Mouse (Mus musculus): ENCODE results near the gene Shkbp1. TPM values are rescaled to one million over a fixed set of nuclear protein-coding genes. Genes with fewer than 3 reads are reported as not detected.
A peak's percentile ranks its signal among the peaks of the same experiment; 100 is the strongest.

Gene Shkbp1
- polyA plus RNA-seq, 1 experiment, result 51.0 TPM

GRCm38 (mm10) chr7:27367976-27368375 is 12.2 kb upstream of the Shkbp1 start:
- Histone ChIP-seq H3K4me1 (ENCODE audit: control insufficient read depth, insufficient read depth, low read length) (no peaks in the 10 kb centered on the region), H3K27ac (ENCODE audit: insufficient read depth, low read depth, low read length) (no peak overlapping the region), H3K4me3 (ENCODE audit: insufficient read depth, low read length) (no peak overlapping the region)
- TF ChIP-seq CTCF (IDR thresholded peaks at IDR 0.05; ENCODE audit: low read depth, low read length), result no peak
- no peak for TF ChIP-seq POLR2A (IDR thresholded peaks at IDR 0.05; ENCODE audit: borderline replicate concordance, low read depth, low read length)

- Histone ChIP-seq H3K27ac (ENCODE audit: insufficient read depth, low read depth, low read length) (no peak overlapping the region), H3K4me1 (ENCODE audit: control insufficient read depth, insufficient read depth, low read length) (0 out of 2 replicates have a peak, but pooled peaks cover 2% of the 10 kb centered on the region), H3K4me3 (ENCODE audit: insufficient read depth, low read length) (no peak overlapping the region)
- TF ChIP-seq POLR2A (IDR thresholded peaks at IDR 0.05; ENCODE audit: borderline replicate concordance, low read depth, low read length) (no peak), CTCF (IDR thresholded peaks at IDR 0.05; ENCODE audit: low read depth, low read length) (no peak)
Observed at GRCm38 (mm10) chr7:27366082-27366844, 10.4 kb upstream of the Shkbp1 start.

GRCm38 (mm10) chr7:27364379-27364778 is 8.6 kb upstream of the Shkbp1 start:
- no peak for TF ChIP-seq POLR2A (IDR thresholded peaks at IDR 0.05; ENCODE audit: borderline replicate concordance, low read depth, low read length)
- TF ChIP-seq CTCF (IDR thresholded peaks at IDR 0.05; ENCODE audit: low read depth, low read length), result no peak
- H3K27ac ChIP-seq (ENCODE audit: insufficient read depth, low read depth, low read length), result no peak overlapping the region
- H3K4me1 ChIP-seq (ENCODE audit: control insufficient read depth, insufficient read depth, low read length), result peaks cover 7% of the 10 kb centered on the region
- no peak overlapping the region for H3K4me3 ChIP-seq (ENCODE audit: insufficient read depth, low read length)

- TF ChIP-seq POLR2A (IDR thresholded peaks at IDR 0.05; ENCODE audit: borderline replicate concordance, low read depth, low read length), result no peak
- no peak for TF ChIP-seq CTCF (IDR thresholded peaks at IDR 0.05; ENCODE audit: low read depth, low read length)
- H3K4me3 ChIP-seq (ENCODE audit: insufficient read depth, low read length), result peak overlapping the region; percentile 57
- H3K4me1 ChIP-seq (ENCODE audit: control insufficient read depth, insufficient read depth, low read length), result peaks cover 21% of the 10 kb centered on the region
- H3K27ac ChIP-seq (ENCODE audit: insufficient read depth, low read depth, low read length), result no peak overlapping the region
Observed at GRCm38 (mm10) chr7:27361283-27361946, 5.6 kb upstream of the Shkbp1 start.

- Histone ChIP-seq H3K4me1 (ENCODE audit: control insufficient read depth, insufficient read depth, low read length) (peaks cover 24% of the 10 kb centered on the region), H3K4me3 (ENCODE audit: insufficient read depth, low read length) (peak overlapping the region; percentile 20; the same call in 1 of the 2 replicates), H3K27ac (ENCODE audit: insufficient read depth, low read depth, low read length) (no peak overlapping the region)
- TF ChIP-seq POLR2A (IDR thresholded peaks at IDR 0.05; ENCODE audit: borderline replicate concordance, low read depth, low read length) (no peak), CTCF (IDR thresholded peaks at IDR 0.05; ENCODE audit: low read depth, low read length) (no peak)
Observed at GRCm38 (mm10) chr7:27360749-27361148, 4.9 kb upstream of the Shkbp1 start.

GRCm38 (mm10) chr7:27359706-27360358 is 4.0 kb upstream of the Shkbp1 start:
- TF ChIP-seq POLR2A (IDR thresholded peaks at IDR 0.05; ENCODE audit: borderline replicate concordance, low read depth, low read length), result no peak
- TF ChIP-seq CTCF (IDR thresholded peaks at IDR 0.05; ENCODE audit: low read depth, low read length), result no peak
- Histone ChIP-seq H3K4me3 (ENCODE audit: insufficient read depth, low read length) (no peak overlapping the region), H3K4me1 (ENCODE audit: control insufficient read depth, insufficient read depth, low read length) (peaks cover 29% of the 10 kb centered on the region), H3K27ac (ENCODE audit: insufficient read depth, low read depth, low read length) (no peak overlapping the region)

GRCm38 (mm10) chr7:27359162-27359561 is 3.3 kb upstream of the Shkbp1 start:
- TF ChIP-seq POLR2A (IDR thresholded peaks at IDR 0.05; ENCODE audit: borderline replicate concordance, low read depth, low read length) (no peak), CTCF (IDR thresholded peaks at IDR 0.05; ENCODE audit: low read depth, low read length) (no peak)
- Histone ChIP-seq H3K4me3 (ENCODE audit: insufficient read depth, low read length) (no peak overlapping the region), H3K4me1 (ENCODE audit: control insufficient read depth, insufficient read depth, low read length) (peaks cover 32% of the 10 kb centered on the region), H3K27ac (ENCODE audit: insufficient read depth, low read depth, low read length) (no peak overlapping the region)

- H3K4me1 ChIP-seq (ENCODE audit: control insufficient read depth, insufficient read depth, low read length), result peaks cover 32% of the 10 kb centered on the region
- no peak for TF ChIP-seq POLR2A (IDR thresholded peaks at IDR 0.05; ENCODE audit: borderline replicate concordance, low read depth, low read length)
- no peak for TF ChIP-seq CTCF (IDR thresholded peaks at IDR 0.05; ENCODE audit: low read depth, low read length)
Observed at GRCm38 (mm10) chr7:27357595-27357978, 1.8 kb upstream of the Shkbp1 start.

GRCm38 (mm10) chr7:27356861-27357594 is 1.2 kb upstream of the Shkbp1 start, which contains the start of gene Gm20479:
Gene Gm20479, minus strand, starts transcription at chr7:27357419.
- TF ChIP-seq CTCF (IDR thresholded peaks at IDR 0.05; ENCODE audit: low read depth, low read length), result no peak
- no peak for TF ChIP-seq POLR2A (IDR thresholded peaks at IDR 0.05; ENCODE audit: borderline replicate concordance, low read depth, low read length)
- Histone ChIP-seq H3K4me1 (ENCODE audit: control insufficient read depth, insufficient read depth, low read length) (peaks cover 32% of the 10 kb centered on the region), H3K27ac (ENCODE audit: insufficient read depth, low read depth, low read length) (peak within 1 kb of the TSS; percentile 82), H3K4me3 (ENCODE audit: insufficient read depth, low read length) (peak within 1 kb of the TSS; percentile 70)

More at GRCm38 (mm10) chr7:27357595-27357978, 1.8 kb upstream of the Shkbp1 start:
- H3K27ac ChIP-seq (ENCODE audit: insufficient read depth, low read depth, low read length), result peak overlapping the region; percentile 82
- peak overlapping the region; percentile 70 for H3K4me3 ChIP-seq (ENCODE audit: insufficient read depth, low read length)
